Mouse (Mus musculus) heart, postnatal 0 days (tissue): ENCODE data around the gene Timm10b.

Source experiments
- CTCF ChIP-seq: IDR thresholded peaks from 2 replicates; pipeline ENCODE4 v1.5.1; 2016; ENCODE audit warnings: antibody characterized with exemption, control low read depth, low read depth
- EP300 ChIP-seq: IDR thresholded peaks from 2 replicates; pipeline ENCODE4 v1.6.1; 2016; ENCODE audit warnings: antibody characterized with exemption, low read depth

DNA sequence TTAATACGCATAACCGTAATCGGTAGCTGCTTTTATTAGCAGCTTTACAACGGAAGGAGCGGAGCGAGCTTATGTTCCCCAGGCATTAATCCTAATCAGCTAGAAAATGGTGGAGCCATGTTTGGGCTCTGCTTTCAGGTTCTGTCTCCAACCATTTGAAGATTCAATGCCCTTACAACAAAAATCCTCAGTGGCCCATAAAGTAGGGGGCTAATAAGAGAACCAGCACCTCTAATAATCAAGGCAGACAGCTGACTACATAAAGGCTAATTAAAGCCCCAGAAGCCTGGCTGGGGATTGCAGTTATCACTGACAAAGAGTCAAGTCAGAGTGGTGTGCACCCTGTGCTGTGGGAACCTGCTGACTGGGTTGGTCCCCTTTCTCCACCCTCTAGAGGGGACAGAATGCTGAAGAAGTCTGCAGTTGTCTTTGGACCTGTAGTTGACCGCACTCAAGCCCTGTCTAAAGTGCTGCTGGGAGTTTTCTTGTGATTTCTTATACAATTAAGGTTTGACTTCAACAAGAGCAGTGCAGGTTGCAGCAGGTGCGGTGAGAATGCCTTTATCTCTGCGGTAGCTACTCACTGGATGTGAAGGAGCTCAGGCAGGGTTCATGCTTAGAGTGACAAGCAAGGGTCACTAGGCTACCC is 5.5 kb upstream of the Timm10b start:
- TF ChIP-seq CTCF (no peak), EP300 (no peak)
